35 mouse cellular contexts compared by ENCODE assay signal in the genomic region with DNA sequence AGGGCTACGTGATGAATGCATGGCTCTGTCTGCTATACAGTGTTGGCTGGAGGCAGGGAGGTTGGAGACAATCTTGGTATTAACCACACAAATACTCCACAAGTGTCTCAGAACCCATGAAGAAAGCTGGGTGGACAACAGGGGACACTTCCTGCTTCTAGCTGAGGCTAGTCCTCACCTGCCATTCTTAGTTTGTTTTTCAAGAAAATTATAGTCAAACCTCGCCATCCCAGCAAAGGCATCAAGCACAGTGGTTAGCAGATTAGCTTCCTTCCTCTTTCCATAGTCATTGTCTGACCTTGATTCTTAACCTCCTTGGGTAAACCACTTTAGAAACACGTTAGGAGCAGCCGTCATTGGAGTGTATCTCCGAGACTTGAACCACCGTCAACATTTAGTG. TPM values are rescaled to one million over a fixed set of nuclear protein-coding genes. Genes with fewer than 3 reads are reported as not detected.
A peak's percentile ranks its signal among the peaks of the same experiment; 100 is the strongest.
DNase-seq lines count a peak whose midpoint lies in the region; ATAC-seq and TF ChIP-seq lines count a peak whose summit lies in the region.
"Had no signal": no experiment of that assay in that cellular context is flagged by ENCODE, and none has a peak within 500 bp of the region (broad histone marks: within the 10 kb centered on the region; RNA-seq: fewer than 3 reads in every experiment).

No protein-coding gene starts in this region.

- ATAC-seq in hematopoietic stem cell, adult 5-6 weeks (replicated peaks in 1 of 2; ENCODE audit: insufficient read depth in 1 of 2, low FRiP score in 2 of 2, low TSS enrichment in 1 of 2, low read depth in 1 of 2, poor library complexity in 2 of 2, severe bottlenecking in 2 of 2), result peak; percentile 89 to 92
- peak; percentile 67 for ATAC-seq in neutrophil, adult 5-6 weeks (ENCODE audit: extremely low read depth, insufficient number of reproducible peaks, low FRiP score, poor library complexity, severe bottlenecking)
- ATAC-seq: activated CD4-positive, CD25-positive, alpha-beta regulatory T cell, adult 4 months; forebrain, embryonic 16.5 days; intestine, postnatal 0 days; midbrain, embryonic 13.5 days had no signal

- no peak for TF ChIP-seq CTCF in layer of hippocampus, adult 2 months (conservative IDR thresholded peaks at IDR 0.05)

- no peak overlapping the region for H3K27ac ChIP-seq in layer of hippocampus, adult 2 months
- H3K27ac ChIP-seq: embryonic facial prominence, embryonic 13.5 days; gastrocnemius, adult 2 months; heart, embryonic 10.5 days; heart, embryonic 15.5 days; hindbrain, embryonic 12.5 days; limb, embryonic 13.5 days; liver, embryonic 13.5 days; midbrain, embryonic 13.5 days; neural tube, embryonic 15.5 days had no signal

- H3K4me3 ChIP-seq in layer of hippocampus, adult 2 months, result no peak overlapping the region
- H3K4me3 ChIP-seq: embryonic facial prominence, embryonic 13.5 days; gastrocnemius, adult 2 months; heart, embryonic 10.5 days; heart, embryonic 15.5 days; hindbrain, embryonic 12.5 days; limb, embryonic 13.5 days; liver, embryonic 13.5 days; midbrain, embryonic 13.5 days; neural tube, embryonic 15.5 days had no signal

- peak; percentile 74 for DNase-seq in heart, adult 11 months
- DNase-seq in heart, adult 18-20 months, result no peak
- DNase-seq in CD4-positive helper T cell, adult 2 months (ENCODE audit: low read depth, low spot score), result peak; percentile 48
- DNase-seq in thymus, postnatal 14 days, result no peak
- no peak for DNase-seq in gastrocnemius, postnatal 4 days (ENCODE audit: low spot score in 2 of 2)
- no peak for DNase-seq in layer of hippocampus, adult 2 months (ENCODE audit: low spot score in 2 of 2)
- DNase-seq: adrenal gland, adult 8-10 months; cerebellum, adult 11 months; cerebellum, adult 9-10 months; cerebellum, postnatal 36 days; embryo, embryonic 11 days; gastrocnemius, adult 2 months; gastrocnemius, postnatal 36 days; kidney, adult 9 months; kidney, postnatal 10 days; layer of hippocampus, adult 9-11 months; liver, embryonic 13.5 days; lung, embryonic 14.5 days; lung, postnatal 14 days; right cerebral cortex, postnatal 25 days; thymus, postnatal 36 days had no signal

RNA-seq across cellular contexts. Expression of a gene that starts 28.2 kb away (rescaled TPM):
- not detected for total RNA-seq in heart, adult 18-20 months (2021)
- 4.9 and 20.8 TPM in 2 replicates for total RNA-seq in hematopoietic stem cell, adult 5-6 weeks (2017)
- 542 and 614 TPM in 2 replicates for total RNA-seq in neutrophil, adult 5-6 weeks (2017)
- total RNA-seq in gastrocnemius, postnatal 4 days (2021), result not detected
- total RNA-seq in layer of hippocampus, adult 2 months (2021), result not detected
- total RNA-seq: heart, postnatal 25 days; left cerebral cortex, postnatal 36 days had no signal

Comparison
In these comparisons a context has a peak if more than half of its experiments do, and no peak if none do; other contexts are left out.
1. DNase-seq: peak in heart, adult 11 months (single experiment) and CD4-positive helper T cell, adult 2 months (single experiment); none in heart, adult 18-20 months (0 of 2), thymus, postnatal 14 days (single experiment), gastrocnemius, postnatal 4 days (0 of 2) and layer of hippocampus, adult 2 months (0 of 2).
2. RNA of a gene that starts 28.2 kb away (total RNA-seq): 542 to 614 TPM in neutrophil, adult 5-6 weeks; 4.9 to 20.8 TPM in hematopoietic stem cell, adult 5-6 weeks, not detected in layer of hippocampus, adult 2 months, not detected in gastrocnemius, postnatal 4 days and not detected in heart, adult 18-20 months; every median in the first group is over 10 times any median in the second.